Mouse (Mus musculus): Measurements from ENCODE around the gene Gpatch8.
A peak's percentile ranks its signal among the peaks of the same experiment; 100 is the strongest.

Gene Gpatch8

GRCm38 (mm10) chr11:102432115-102432843 lies 123.9 kb downstream of the Gpatch8 start:
- peak in 1 of 2 experiments; percentile 67 for DNase-seq

DNA sequence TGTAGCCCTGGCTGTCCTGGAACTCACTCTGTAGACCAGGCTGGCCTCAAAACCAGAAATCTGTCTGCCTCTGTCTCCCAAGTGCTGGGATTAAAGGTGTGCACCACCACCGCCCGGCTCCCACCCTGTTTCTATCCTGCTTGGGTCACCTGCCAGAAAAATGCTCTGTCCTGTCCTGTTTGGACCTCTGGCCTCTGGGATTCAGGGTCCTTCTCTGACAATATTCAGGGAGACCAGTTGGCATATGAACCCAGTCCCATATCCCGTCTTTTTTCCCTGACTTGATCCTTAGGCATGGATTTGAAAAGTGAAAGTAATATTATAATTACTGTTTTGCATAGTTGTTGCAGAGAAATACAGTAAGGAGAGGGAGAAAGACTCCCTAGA lies 124.5 kb downstream of the Gpatch8 start:
- no peak for DNase-seq

DNA sequence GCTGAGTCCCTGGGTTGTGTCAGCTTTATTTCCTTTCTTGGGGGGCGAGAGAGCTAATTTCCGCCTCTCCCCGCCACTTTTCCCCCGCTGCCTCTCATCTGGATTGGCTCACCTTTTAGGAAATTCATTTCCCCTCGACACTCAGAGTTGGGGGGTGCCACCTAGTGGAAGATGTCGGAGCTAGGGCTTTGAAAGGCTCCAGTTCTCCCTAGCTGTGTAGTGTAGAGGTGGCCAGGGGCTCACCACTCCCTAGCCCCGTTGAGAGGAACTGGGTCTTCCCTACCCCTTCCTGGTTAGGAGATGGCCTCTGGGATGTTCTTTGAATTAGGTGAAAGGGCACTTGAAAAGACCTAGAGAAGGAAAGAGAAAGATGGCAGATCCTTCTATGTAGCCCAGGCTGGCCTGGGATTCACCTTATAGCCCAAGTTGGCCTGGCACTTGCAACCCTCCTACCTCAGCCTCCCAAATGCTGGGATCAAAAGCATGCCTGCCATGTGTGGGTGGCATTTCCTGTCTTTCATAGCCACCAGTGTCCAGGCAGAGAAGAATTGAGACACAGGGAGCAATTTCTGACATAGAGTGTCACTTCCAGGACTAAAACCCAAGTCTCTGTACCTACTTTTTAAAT lies 125.1 kb downstream of the Gpatch8 start:
- peak; percentile 84 to 89 for DNase-seq

- peak; percentile 94 to 96 for DNase-seq
These were observed 125.8 kb downstream of the Gpatch8 start, which contains the start of gene Grn for GRCm38 (mm10) chr11:102430121-102431017. Gene Grn (plus strand): TSS chr11:102430315.

DNA sequence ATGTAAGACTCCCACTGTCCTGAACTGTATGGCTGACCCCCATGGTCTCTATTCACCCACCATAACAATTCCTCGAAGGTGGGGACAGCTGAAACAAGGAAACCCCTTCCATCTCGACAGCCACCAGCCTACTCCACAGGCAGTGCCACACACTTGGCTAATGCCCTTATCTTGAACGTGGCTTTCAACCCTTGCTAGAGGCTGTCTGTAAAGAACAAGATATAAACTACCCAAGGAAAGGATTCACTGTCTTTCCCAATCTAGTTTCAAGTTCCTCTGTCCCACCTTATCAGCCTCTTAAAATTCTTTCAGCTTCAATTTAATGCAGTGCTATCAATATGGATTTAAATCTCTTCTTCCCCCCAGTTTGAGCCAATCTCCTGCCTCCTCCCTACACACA lies 126.6 kb downstream of the Gpatch8 start:
- DNase-seq, result no peak

- no peak for DNase-seq
These were observed 127.1 kb downstream of the Gpatch8 start for GRCm38 (mm10) chr11:102428981-102429540.
